Mouse (Mus musculus) intestine, embryonic 15.5 days (tissue): ENCODE data around the gene Arl6. TPM values are rescaled to one million over a fixed set of nuclear protein-coding genes. Genes with fewer than 3 reads are reported as not detected.

Experiments used
- ATAC-seq: fragments of 200-750 bp; cut with Nextera tagmentation; 2 replicates; pipeline ENCODE4 v1.8.0; 2017; ENCODE audit warnings: moderate TSS enrichment, moderate library complexity
- H3K27ac ChIP-seq: fragments of 300-500 bp; sonication (generic); 2 replicates; pipeline ENCODE4 v1.5.1; 2015; ENCODE audit warnings: mild to moderate bottlenecking, inconsistent platforms
- H3K27me3 ChIP-seq: fragments of 300-500 bp; sonication (generic); replicated peaks from 2 replicates; pipeline ENCODE4 v1.6.1; 2015; ENCODE audit warnings: inconsistent platforms
- H3K36me3 ChIP-seq: fragments of 300-500 bp; sonication (generic); 2 replicates; pipeline ENCODE4 v1.6.1; 2015; ENCODE audit warnings: inconsistent platforms
- H3K4me1 ChIP-seq: fragments of 300-500 bp; sonication (generic); replicated peaks from 2 replicates; pipeline ENCODE4 v1.6.1; 2015; ENCODE audit warnings: inconsistent platforms
- H3K4me2 ChIP-seq: fragments of 300-500 bp; sonication (generic); replicated peaks from 2 replicates; pipeline ENCODE4 v1.6.1; 2015; ENCODE audit warnings: mild to moderate bottlenecking, inconsistent platforms
- H3K4me3 ChIP-seq: fragments of 300-500 bp; sonication (generic); replicated peaks from 2 replicates; pipeline ENCODE4 v1.5.1; 2015; ENCODE audit warnings: inconsistent platforms
- H3K9ac ChIP-seq: fragments of 300-500 bp; sonication (generic); 2 replicates; pipeline ENCODE4 v1.6.1; 2015; ENCODE audit warnings: inconsistent platforms
- H3K9me3 ChIP-seq: fragments of 300-500 bp; sonication (generic); 2 replicates; pipeline ENCODE4 v1.6.1; 2016; ENCODE audit warnings: inconsistent platforms
- WGBS: fragments of 180-500 bp; shearing (Covaris S2); methylation state at CpG from one replicate; pipeline ENCODE4 v1.1.7; 2015; 5-methylcytosine and 5-hydroxymethylcytosine counted together
- polyA plus RNA-seq: library from polyadenylated mRNA; unstranded; fragments of >200 nt; fragmentation: Nextera tagmentation; extraction: Ambion mirVana; gene quantifications from 2 replicates; pipeline ENCODE4 v1.2.1, GENCODE M21; 2015

The Arl6 gene
- polyA plus RNA-seq, 1 experiment from 2014 or later = 22.2 TPM

GRCm38 (mm10) chr16:59585706-59586244 is 53.4 kb downstream of the Arl6 start:
- 76% methylated on average over 4 of the region's 4 CpGs for WGBS
- no peak for ATAC-seq
- H3K9me3 ChIP-seq = no peaks in the 10 kb centered on the region

GRCm38 (mm10) chr16:59583515-59583914 is 55.7 kb downstream of the Arl6 start:
- no peak for ATAC-seq
- Histone ChIP-seq H3K4me1 (no peaks in the 10 kb centered on the region), H3K4me3 (no peak overlapping the region), H3K36me3 (no peaks in the 10 kb centered on the region), H3K27me3 (no peaks in the 10 kb centered on the region), H3K27ac (no peak overlapping the region), H3K4me2 (no peak overlapping the region), H3K9ac (no peak overlapping the region), H3K9me3 (no peaks in the 10 kb centered on the region)
- 84% methylated on average over 5 of the region's 5 CpGs for WGBS

More at GRCm38 (mm10) chr16:59585706-59586244, 53.4 kb downstream of the Arl6 start:
- H3K4me3 ChIP-seq = no peak overlapping the region
- H3K4me2 ChIP-seq = no peak overlapping the region
- no peaks in the 10 kb centered on the region for H3K27me3 ChIP-seq
- no peaks in the 10 kb centered on the region for H3K36me3 ChIP-seq
- H3K9ac ChIP-seq = no peak overlapping the region
- no peaks in the 10 kb centered on the region for H3K4me1 ChIP-seq
- H3K27ac ChIP-seq = no peak overlapping the region

- Histone ChIP-seq H3K27me3 (no peaks in the 10 kb centered on the region), H3K4me3 (no peak overlapping the region), H3K9me3 (no peaks in the 10 kb centered on the region), H3K4me1 (no peaks in the 10 kb centered on the region), H3K4me2 (no peak overlapping the region), H3K9ac (no peak overlapping the region), H3K27ac (no peak overlapping the region), H3K36me3 (no peaks in the 10 kb centered on the region)
- no peak for ATAC-seq
- 86% methylated on average over 8 of the region's 8 CpGs for WGBS
Observed at GRCm38 (mm10) chr16:59579237-59579636, 60.0 kb downstream of the Arl6 start.

GRCm38 (mm10) chr16:59573961-59574360 is 65.2 kb downstream of the Arl6 start:
- no peak overlapping the region for H3K4me3 ChIP-seq
- H3K9ac ChIP-seq = no peak overlapping the region
- H3K36me3 ChIP-seq = no peaks in the 10 kb centered on the region
- no peak overlapping the region for H3K4me2 ChIP-seq
- H3K9me3 ChIP-seq = no peaks in the 10 kb centered on the region
- no peaks in the 10 kb centered on the region for H3K4me1 ChIP-seq
- no peak overlapping the region for H3K27ac ChIP-seq
- 84% methylated on average over 11 of the region's 11 CpGs for WGBS
- no peaks in the 10 kb centered on the region for H3K27me3 ChIP-seq
- no peak for ATAC-seq

GRCm38 (mm10) chr16:59572685-59573084 is 66.5 kb downstream of the Arl6 start:
- no peak overlapping the region for H3K4me3 ChIP-seq
- ATAC-seq = no peak
- no peaks in the 10 kb centered on the region for H3K9me3 ChIP-seq
- H3K9ac ChIP-seq = no peak overlapping the region
- no peaks in the 10 kb centered on the region for H3K4me1 ChIP-seq
- H3K27me3 ChIP-seq = no peaks in the 10 kb centered on the region
- no peak overlapping the region for H3K4me2 ChIP-seq
- no peak overlapping the region for H3K27ac ChIP-seq
- 72% methylated on average over 3 of the region's 3 CpGs for WGBS
- no peaks in the 10 kb centered on the region for H3K36me3 ChIP-seq

- Histone ChIP-seq H3K36me3 (no peaks in the 10 kb centered on the region), H3K9me3 (no peaks in the 10 kb centered on the region), H3K4me3 (no peak overlapping the region), H3K27ac (no peak overlapping the region), H3K4me2 (no peak overlapping the region), H3K27me3 (no peaks in the 10 kb centered on the region), H3K9ac (no peak overlapping the region), H3K4me1 (no peaks in the 10 kb centered on the region)
- ATAC-seq = no peak
- WGBS = 93% methylated on average over 8 of the region's 8 CpGs
Observed at GRCm38 (mm10) chr16:59570807-59571206, 68.4 kb downstream of the Arl6 start.

- no peak overlapping the region for H3K4me2 ChIP-seq
- no peaks in the 10 kb centered on the region for H3K4me1 ChIP-seq
- WGBS = 64% methylated on average over 8 of the region's 8 CpGs
- no peak for ATAC-seq
- H3K4me3 ChIP-seq = no peak overlapping the region
- no peaks in the 10 kb centered on the region for H3K36me3 ChIP-seq
- no peak overlapping the region for H3K27ac ChIP-seq
- H3K9me3 ChIP-seq = no peaks in the 10 kb centered on the region
- H3K9ac ChIP-seq = no peak overlapping the region
- H3K27me3 ChIP-seq = no peaks in the 10 kb centered on the region
Observed at GRCm38 (mm10) chr16:59569837-59570236, 69.4 kb downstream of the Arl6 start.

GRCm38 (mm10) chr16:59567721-59568381 is 71.3 kb downstream of the Arl6 start:
- H3K27me3 ChIP-seq = no peaks in the 10 kb centered on the region
- no peak overlapping the region for H3K4me3 ChIP-seq
- no peak overlapping the region for H3K4me2 ChIP-seq
- H3K9me3 ChIP-seq = no peaks in the 10 kb centered on the region
- no peaks in the 10 kb centered on the region for H3K36me3 ChIP-seq
- WGBS = 58% methylated on average over 10 of the region's 10 CpGs
- H3K4me1 ChIP-seq = no peaks in the 10 kb centered on the region
- H3K27ac ChIP-seq = no peak overlapping the region
- no peak overlapping the region for H3K9ac ChIP-seq
- ATAC-seq = no peak

- no peaks in the 10 kb centered on the region for H3K27me3 ChIP-seq
Observed at GRCm38 (mm10) chr16:59566437-59566836, 72.8 kb downstream of the Arl6 start.

GRCm38 (mm10) chr16:59565631-59566030 is 73.6 kb downstream of the Arl6 start:
- no peak overlapping the region for H3K9ac ChIP-seq
- no peaks in the 10 kb centered on the region for H3K4me1 ChIP-seq
- no peaks in the 10 kb centered on the region for H3K36me3 ChIP-seq
- no peak overlapping the region for H3K4me3 ChIP-seq
- H3K9me3 ChIP-seq = no peaks in the 10 kb centered on the region
- WGBS = 88% methylated on average over 2 of the region's 2 CpGs
- no peak overlapping the region for H3K4me2 ChIP-seq
- no peaks in the 10 kb centered on the region for H3K27me3 ChIP-seq
- no peak for ATAC-seq
- no peak overlapping the region for H3K27ac ChIP-seq

More at GRCm38 (mm10) chr16:59566437-59566836, 72.8 kb downstream of the Arl6 start:
- H3K9me3 ChIP-seq = no peaks in the 10 kb centered on the region
- H3K27ac ChIP-seq = no peak overlapping the region
- no peaks in the 10 kb centered on the region for H3K4me1 ChIP-seq
- no peak overlapping the region for H3K9ac ChIP-seq
- 84% methylated on average over 4 of the region's 4 CpGs for WGBS
- H3K4me2 ChIP-seq = no peak overlapping the region
- no peaks in the 10 kb centered on the region for H3K36me3 ChIP-seq
- no peak for ATAC-seq
- H3K4me3 ChIP-seq = no peak overlapping the region

- no peak overlapping the region for H3K9ac ChIP-seq
- no peak overlapping the region for H3K4me2 ChIP-seq
- no peak overlapping the region for H3K4me3 ChIP-seq
- no peaks in the 10 kb centered on the region for H3K4me1 ChIP-seq
- ATAC-seq = no peak
- H3K27ac ChIP-seq = no peak overlapping the region
- H3K36me3 ChIP-seq = no peaks in the 10 kb centered on the region
- no peaks in the 10 kb centered on the region for H3K9me3 ChIP-seq
- no peaks in the 10 kb centered on the region for H3K27me3 ChIP-seq
- 87% methylated on average over 5 of the region's 5 CpGs for WGBS
Observed at GRCm38 (mm10) chr16:59564025-59564424, 75.2 kb downstream of the Arl6 start.
